Mouse (Mus musculus): ENCODE results near the gene Slc22a18.

Slc22a18 gene

DNA sequence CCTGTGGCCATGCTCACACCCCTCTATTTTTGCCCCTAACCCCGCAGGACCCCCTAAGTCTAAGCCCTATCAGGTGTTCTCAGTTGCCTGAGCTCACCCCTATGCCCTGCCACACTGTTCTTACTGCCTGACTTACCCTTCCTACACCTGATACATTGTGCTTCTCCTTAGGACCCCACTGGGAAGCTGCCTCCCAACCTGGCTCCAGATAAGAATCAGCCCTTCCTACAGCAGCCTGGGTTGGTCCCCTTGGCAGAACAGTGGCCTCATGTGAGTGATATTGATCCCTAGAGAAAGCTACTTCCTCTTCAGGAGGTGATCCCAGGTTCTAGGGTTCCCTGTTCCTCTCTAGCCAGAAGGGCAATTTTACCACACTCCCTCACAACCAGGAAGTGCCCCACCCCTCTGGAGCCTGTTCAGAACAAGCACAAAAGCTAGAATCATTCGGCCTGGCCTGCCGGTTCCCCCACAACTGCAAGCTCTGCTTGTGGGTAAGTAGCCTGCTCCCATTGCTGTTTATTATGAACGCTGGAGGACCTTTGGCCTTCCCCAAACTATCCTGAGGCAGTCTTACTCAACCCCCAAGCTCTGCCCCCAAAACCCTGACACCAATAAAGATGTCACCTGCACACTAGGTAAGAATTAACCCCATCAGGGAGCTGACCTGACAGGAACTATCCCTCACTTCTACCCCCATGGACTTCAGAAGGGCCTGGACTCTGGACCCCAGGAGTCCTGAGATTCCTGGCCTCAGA, at the start of gene Slc22a18:
Gene Slc22a18, plus strand, starts transcription at position 390 of the 755 bp plus-strand sequence.
- no peak for DNase-seq (ENCODE audit: low spot score in 2 of 2)

- DNase-seq (ENCODE audit: low spot score in 2 of 2), result no peak
Measured at GRCm38 (mm10) chr7:143428142-143428813, 45.3 kb upstream of the Slc22a18 start.

- DNase-seq (ENCODE audit: low spot score in 2 of 2), result no peak
Measured at GRCm38 (mm10) chr7:143428814-143429499, 44.6 kb upstream of the Slc22a18 start.

- DNase-seq (ENCODE audit: low spot score in 2 of 2), result no peak
Measured at GRCm38 (mm10) chr7:143432631-143433030, 40.9 kb upstream of the Slc22a18 start.

- DNase-seq (ENCODE audit: low spot score in 2 of 2), result peak in 1 of 2 experiments; percentile 10
Measured at GRCm38 (mm10) chr7:143433331-143433730, 40.2 kb upstream of the Slc22a18 start.

DNA sequence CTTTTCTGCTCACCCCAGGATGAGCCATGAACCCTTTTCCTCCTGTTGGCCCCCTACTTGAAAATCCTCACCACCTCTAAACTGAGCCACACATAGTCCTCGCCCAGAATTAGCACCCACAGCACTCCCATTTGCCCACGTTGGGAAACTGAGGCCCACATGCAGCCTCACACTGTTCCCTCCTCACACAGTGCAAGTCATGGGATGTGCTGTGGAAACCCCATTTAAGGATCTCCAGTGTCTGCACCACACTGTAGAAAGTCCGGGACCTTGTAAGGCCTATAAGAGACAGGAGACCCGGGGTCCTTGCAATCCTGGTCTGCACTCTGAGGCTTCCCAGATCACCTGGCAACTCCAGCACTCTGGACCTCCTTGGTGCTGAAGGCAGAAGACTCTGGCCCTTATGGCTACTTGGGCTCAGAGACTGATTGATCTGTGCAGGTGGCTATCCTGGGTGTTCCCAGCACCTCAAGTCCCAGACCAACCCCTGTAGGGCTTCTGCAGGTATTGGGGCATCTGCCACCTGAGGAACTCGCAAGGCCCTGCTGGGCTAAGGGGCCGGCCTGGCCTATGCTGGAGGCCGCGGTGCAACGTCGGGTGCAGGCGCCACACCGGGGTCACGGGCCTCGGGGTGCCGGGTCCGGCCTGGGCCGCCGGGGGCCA, 36.2 kb upstream of the Slc22a18 start:
- DNase-seq (ENCODE audit: low spot score in 2 of 2), result no peak

GRCm38 (mm10) chr7:143437894-143438581, 35.5 kb upstream of the Slc22a18 start:
- DNase-seq (ENCODE audit: low spot score in 2 of 2), result no peak

GRCm38 (mm10) chr7:143438965-143439364, 34.6 kb upstream of the Slc22a18 start:
- no peak for DNase-seq (ENCODE audit: low spot score in 2 of 2)

GRCm38 (mm10) chr7:143444580-143444954, 29.0 kb upstream of the Slc22a18 start:
- no peak for DNase-seq (ENCODE audit: low spot score in 2 of 2)

DNA sequence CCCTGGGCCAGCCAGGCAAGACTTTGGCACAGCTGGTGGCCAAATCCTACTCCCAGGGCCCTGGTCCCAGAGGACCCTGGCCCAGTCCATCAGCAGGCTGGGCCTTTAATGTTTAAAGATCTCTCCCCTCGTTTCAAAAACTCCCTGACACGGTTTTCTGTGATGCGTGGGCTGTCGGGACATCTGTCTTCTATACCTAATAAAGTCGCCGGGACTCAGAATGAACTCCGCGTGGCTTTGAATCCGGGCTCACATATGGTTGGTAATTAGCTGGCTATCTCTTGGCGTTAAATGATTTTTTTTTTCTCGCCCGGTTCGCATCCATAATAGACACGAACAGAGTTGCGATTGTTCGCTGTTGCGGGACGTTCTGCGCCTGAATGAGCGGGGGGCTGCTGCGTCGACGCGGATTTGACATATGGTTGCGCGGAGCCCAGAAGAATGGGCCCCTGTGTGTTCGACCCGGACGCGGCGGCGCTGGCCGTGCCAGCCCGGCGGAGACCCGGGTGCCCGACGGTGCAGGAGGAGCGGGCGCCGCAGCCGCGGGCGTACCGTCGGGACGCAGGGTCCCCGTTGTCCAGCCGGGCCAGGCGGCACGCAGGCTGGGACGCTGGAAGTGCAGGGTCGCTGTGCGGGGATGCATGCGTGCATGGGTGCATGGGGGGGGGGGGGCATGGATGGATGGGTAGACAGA, 28.4 kb upstream of the Slc22a18 start:
- no peak for DNase-seq (ENCODE audit: low spot score in 2 of 2)

- no peak for DNase-seq (ENCODE audit: low spot score in 2 of 2)
Measured at GRCm38 (mm10) chr7:143445651-143446460, 27.7 kb upstream of the Slc22a18 start.

GRCm38 (mm10) chr7:143447130-143447529, 26.4 kb upstream of the Slc22a18 start:
- no peak for DNase-seq (ENCODE audit: low spot score in 2 of 2)

- no peak for DNase-seq (ENCODE audit: low spot score in 2 of 2)
Measured at GRCm38 (mm10) chr7:143458963-143459331, 14.6 kb upstream of the Slc22a18 start.

GRCm38 (mm10) chr7:143459332-143460211, 14.0 kb upstream of the Slc22a18 start:
- DNase-seq (ENCODE audit: low spot score in 2 of 2), result no peak

DNA sequence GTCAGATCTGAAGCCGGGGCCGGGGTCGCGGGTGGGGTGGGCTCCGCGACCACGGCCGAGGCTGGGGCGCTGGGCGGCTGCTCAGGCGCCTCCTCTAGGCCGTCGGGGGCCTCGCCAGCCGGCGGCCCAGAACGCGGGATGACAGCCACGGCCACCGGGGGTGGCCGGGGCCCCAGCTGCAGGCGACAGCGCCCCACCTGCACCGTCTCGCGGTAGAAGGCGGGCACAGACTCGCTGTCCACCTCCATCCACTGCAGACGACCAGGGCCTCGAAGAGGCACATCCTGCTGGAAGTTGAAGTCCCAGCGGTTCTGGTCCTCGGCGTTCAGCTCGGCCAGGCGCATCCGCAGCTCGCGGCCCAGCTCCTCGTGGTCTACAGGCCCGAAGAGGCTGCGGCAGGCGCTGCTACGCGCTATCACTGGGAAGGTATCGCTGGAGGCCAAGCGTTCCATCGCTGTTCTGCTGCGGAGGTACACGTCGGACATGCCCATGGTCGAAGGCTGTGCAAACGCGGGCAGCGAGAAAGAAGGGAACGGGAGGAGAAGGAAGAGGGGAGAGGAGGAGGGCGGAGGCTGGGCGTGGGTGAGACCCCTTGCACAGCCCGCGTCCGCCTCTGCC, 13.2 kb upstream of the Slc22a18 start:
- no peak for DNase-seq (ENCODE audit: low spot score in 2 of 2)

GRCm38 (mm10) chr7:143460874-143461273, 12.7 kb upstream of the Slc22a18 start, which contains the start of gene Cdkn1c:
Gene Cdkn1c, minus strand, starts transcription at chr7:143461050.
- peak; percentile 73 to 76 for DNase-seq (ENCODE audit: low spot score in 2 of 2)

GRCm38 (mm10) chr7:143461294-143461870, 12.2 kb upstream of the Slc22a18 start:
- DNase-seq (ENCODE audit: low spot score in 2 of 2), result no peak

DNA sequence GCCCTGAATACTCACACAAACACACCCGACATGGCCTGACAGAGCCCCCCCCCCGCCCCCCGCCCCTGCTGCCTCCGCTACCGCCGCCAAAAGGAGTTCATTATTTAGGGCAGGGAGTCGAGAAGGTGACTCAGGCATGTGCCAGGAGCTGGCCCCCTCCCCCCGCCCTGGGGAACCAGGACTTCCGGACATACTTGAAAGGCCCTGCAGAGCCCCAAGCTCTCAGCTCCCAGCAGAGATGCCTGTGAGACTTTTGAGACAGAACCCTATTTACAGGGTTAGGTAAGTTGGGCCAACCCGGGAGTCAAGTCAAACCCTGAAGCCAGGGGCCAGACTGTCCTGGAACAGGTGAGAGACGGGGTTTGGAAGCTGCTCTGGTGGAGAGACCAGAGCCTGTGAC, 11.6 kb upstream of the Slc22a18 start:
- DNase-seq (ENCODE audit: low spot score in 2 of 2), result no peak

Data from right cerebral cortex, postnatal 36 days (tissue).